Mouse (Mus musculus) gastrocnemius, adult 8-10 months (tissue): Measurements from ENCODE around the gene Usp33. TPM values are rescaled to one million over a fixed set of nuclear protein-coding genes. Genes with fewer than 3 reads are reported as not detected.
"Not testable (repeated sequence)": the region's sequence is repeated elsewhere in the genome, so short reads cannot be mapped to it uniquely, and the experiment has no call there.

Experiments used
- DNase-seq, 2 experiments: peaks; one replicate each; pipeline ENCODE4 v3.0.0; 2022; ENCODE audit warnings: low spot score in 2 of 2
- total RNA-seq, 4 experiments: library from RNA; stranded (reverse); gene quantifications; 2 replicates each; pipeline ENCODE4 v1.2.4; 2022

The Usp33 gene
- total RNA-seq: 10 to 100 TPM; 16.3 to 20.0 (median 18.6) TPM

DNA sequence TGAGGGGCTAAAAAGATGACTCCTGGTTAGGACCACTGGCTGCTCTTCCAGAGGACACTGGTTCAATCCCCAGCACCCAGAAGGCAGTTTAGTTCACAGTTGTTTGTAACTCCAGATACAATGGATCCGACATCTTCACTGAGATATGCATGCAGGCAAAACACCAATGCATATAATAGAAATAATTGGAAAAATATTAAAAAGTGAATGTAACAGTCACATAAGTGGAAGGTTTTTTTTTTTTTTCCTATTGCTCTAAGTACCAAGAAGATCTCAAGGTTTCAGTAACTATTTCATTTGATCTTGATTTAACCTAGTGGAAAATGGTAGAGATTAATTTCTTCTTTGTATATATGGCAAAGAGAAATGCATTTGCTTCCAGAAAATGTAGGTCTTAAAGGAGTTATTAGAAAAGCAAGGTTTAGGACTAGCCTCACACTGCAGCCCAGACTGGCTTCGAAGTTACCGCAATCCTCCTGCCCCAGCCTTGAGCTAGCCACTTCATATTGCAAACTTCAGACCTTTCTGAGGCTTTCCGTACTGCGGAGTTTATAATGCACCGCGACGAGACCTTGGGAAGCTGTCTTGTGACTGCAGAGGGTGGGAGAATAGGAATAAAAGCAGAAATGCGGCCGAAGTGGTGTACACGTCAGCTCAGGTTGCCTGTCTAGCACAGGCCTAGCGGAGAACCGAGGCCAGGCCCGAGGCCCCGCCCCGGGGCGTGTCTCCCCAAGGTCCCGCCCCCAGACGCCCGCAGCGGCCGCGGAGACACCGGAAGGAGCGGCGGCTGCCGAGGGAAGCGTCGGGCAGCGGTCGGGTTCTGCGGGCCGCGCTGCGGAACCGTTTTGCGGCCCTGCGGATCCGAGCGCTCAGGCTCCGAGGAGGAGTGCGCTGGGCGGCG, at the start of gene Usp33:
Gene Usp33, plus strand, starts transcription at position 747 of the 901 bp plus-strand sequence.
- DNase-seq: peak; percentile 92

DNA sequence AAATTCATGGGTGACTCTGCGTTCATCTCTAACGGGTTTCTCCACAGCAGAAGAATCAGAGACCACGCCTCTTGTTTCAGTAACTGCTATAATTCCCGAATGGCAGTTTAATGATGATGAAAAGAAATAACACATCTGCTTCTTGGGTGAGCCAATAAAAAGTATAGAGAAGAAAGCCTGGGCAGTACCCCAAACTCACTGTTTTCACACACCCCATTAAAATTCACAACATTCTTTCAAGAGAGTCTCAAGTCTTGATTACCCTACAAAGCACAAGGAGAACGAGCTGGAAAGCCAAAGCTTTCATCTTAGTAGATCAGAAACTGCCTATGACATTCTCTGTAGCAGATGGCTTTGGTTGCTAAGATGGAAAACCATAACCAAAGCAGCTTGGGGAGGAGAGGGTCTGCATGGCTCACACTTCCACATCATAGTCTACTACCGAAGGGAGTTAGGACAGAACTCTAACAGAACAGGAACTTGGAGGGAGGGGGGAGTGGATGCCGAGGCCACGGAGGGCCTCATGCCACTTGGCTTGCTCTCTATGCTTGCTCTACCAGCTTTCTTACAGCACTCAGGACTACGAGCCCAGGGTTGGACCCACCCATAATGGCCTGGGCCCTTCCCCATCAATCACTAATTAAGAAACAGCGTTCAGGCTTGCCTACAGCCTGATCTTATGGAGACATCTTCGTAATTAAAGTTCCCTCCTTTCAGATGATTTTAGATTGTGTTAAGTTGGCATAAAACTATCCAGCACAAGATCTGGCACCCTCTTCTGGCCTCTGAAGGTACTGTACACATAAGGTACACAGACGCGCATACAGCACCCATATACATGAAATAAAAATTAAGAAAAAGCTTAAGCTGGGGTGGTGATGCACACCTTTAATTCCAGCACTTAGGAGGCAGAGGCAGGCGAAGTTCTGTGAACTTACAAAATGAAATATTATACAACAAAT, 45.6 kb upstream of the Usp33 start:
- no peak for DNase-seq

DNA sequence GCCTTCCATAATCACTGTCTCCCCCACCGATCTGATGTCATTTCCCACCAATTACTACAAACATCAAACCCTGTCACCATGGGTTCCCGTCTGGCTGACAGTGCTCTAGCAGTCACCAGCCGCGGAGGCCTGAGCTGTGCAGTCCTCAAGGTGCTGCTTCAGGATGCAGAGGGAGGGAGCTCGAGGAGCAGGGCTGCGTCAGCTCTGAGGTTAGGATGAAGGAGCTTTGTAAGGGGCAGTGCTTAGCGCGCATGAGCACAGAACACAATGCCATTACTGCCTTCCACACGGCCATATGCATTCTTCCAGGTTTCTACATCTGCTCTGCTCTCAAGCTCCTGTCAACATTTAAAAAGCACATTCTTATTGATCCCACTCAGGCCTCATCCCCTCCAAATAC, 43.3 kb upstream of the Usp33 start:
- DNase-seq: no peak

DNA sequence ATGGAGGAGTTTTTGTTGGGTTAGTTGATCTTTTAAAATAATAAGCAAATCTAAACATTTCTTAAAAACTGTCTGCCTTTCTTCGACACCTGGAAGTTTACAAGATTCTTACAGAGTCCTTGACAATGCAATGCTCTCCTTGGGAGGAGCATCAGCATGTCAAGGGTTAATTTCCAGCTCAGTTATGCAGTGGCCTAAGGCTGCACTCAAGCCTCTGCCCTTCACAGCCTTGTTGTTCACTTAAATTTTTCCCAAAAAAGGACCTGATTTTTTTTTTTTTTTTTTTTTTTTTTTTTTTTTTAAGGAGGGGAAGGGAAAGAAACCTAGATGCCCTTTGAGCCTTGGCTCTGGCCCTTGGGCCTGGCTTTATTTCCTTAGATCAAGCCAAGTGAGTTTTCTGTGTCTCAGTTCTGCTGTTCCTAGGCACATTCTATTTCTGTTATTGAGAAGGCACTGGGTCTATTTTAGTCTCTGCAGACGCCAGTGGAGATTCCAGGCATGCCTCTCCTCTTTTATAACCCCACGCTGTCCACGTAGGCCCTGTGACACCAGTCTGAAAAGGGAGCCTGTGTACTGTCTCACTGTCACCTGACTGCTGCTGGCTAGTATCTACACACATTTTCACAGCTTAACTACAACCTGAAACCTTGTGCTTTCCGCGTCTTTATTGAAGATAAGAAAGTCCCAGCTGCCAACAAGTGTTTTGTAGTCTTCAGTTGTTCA, 42.0 kb upstream of the Usp33 start:
- DNase-seq: peak; percentile 63 to 73

DNA sequence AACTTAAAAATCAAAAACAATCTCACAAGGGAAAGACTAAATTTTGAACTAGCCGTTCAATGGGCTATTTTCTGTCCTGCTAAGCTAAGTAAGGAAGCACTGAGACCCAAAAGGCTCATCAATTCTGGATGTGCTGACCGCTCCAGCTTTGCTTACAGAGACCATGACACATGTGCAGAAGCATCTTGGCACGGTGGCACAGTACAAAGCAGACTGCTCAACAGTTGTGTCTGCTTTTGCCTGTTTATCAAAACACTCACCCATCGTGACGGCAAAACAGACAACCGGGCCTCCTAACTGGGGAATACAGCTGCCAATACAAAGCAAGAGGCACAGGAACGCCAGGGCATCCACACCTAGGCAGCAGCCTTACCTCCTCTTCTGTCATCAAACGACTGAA, 41.2 kb upstream of the Usp33 start:
- peak in 1 of 2 experiments; percentile 47 for DNase-seq

GRCm38 (mm10) chr3:152305971-152306370, 40.3 kb upstream of the Usp33 start:
- peak; percentile 56 to 65 for DNase-seq

- no peak for DNase-seq
Observed at GRCm38 (mm10) chr3:152308485-152309249, 37.6 kb upstream of the Usp33 start.

GRCm38 (mm10) chr3:152309250-152309645, 37.0 kb upstream of the Usp33 start:
- no peak for DNase-seq

GRCm38 (mm10) chr3:152314666-152315065, 31.6 kb upstream of the Usp33 start:
- DNase-seq: not testable (repeated sequence)

GRCm38 (mm10) chr3:152315613-152316012, 30.7 kb upstream of the Usp33 start:
- DNase-seq: peak; percentile 56 to 79

- DNase-seq: not testable (repeated sequence)
Observed at GRCm38 (mm10) chr3:152316447-152317173, 29.7 kb upstream of the Usp33 start.

GRCm38 (mm10) chr3:152320972-152321645, 25.2 kb upstream of the Usp33 start:
- no peak for DNase-seq

DNA sequence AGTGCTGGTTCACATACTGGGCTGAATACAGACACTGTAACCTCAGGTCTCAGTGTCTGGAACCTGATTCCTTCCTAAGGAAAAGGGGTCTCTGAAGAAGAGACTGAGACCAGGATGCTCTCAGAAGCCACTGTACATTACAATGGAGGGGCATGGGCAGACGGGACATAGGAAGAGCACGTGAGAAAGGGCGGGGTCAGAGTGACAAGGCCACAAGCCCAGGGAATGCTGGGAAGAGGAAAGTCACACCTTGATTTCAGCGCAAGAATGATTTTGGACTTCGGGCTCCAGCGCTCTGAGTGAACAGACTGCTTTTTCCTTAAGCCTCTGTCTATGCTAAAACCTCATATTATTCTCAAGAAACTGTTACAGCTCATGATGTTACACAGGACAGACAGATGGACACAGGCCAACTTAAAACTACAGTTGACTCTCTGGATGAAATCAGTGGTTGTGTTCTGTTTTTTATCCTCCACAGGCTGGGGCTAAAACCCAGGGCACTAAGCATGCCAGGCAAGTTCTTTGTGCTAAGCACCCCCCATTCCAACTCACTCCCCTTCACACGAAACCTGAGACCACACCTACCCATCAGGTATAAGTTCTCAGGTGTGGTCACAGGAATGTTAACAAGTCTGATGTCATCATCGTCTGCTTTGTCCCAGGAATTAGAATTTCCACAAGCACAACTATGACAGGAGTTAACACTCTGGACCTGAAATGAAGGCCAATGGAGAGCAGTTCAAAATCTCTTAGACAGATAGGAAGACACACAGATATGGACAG, 24.3 kb upstream of the Usp33 start:
- no peak for DNase-seq

DNA sequence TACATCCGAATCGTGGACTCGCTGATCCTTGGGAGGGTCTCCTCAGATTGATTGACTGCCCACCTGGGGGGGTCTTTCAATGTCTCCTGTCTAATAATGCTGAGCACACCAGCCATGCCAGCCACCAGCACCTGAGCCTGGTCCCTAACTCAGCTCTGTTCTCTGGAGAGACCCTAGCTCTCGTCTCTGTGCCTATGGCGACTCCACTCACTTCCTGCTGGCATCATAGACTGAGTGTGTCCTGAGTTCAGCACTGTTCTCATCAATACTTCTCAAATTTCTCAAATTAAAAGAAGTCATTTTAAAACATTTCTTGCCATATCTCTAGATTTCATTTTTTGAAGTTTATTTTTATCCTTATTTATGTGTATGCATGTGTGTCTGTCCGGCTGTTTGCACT, 14.2 kb upstream of the Usp33 start:
- no peak for DNase-seq

GRCm38 (mm10) chr3:152332545-152333300, 13.6 kb upstream of the Usp33 start:
- DNase-seq: no peak

DNA sequence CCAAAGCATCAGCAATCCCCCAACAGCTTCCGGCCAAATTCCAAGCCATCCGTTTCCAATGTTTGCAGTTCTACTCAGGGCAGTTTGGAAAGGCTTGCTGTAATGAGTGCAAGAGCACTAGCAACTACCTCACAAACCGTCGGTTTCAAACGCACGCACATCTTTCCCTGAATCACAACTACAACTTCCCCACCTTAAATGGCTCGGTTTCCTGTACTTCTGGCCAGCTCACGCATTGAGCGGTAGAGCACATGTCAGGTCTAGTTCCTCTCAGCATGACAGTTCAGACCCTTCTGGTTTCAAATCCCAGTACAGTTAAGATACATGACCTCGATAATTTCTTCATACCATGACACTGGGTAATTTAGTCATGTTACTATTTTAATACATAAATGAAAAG, 12.6 kb upstream of the Usp33 start:
- no peak for DNase-seq

GRCm38 (mm10) chr3:152336085-152336484, 10.2 kb upstream of the Usp33 start:
- no peak for DNase-seq
